Mouse (Mus musculus) C2C12 (cell line): Measurements from ENCODE around the gene Slfn14.

Experiments used
- CEBPB ChIP-seq: IDR thresholded peaks from one replicate; pipeline ENCODE4 v1.6.1; 2011; ENCODE audit warnings: low read depth, mild to moderate bottlenecking, control low read depth, moderate library complexity
- CTCF ChIP-seq: IDR thresholded peaks from one replicate; pipeline ENCODE4 v1.5.1; 2011; ENCODE audit not compliant: control insufficient read depth, insufficient read depth, insufficient read length
- MAX ChIP-seq: IDR thresholded peaks from one replicate; pipeline ENCODE4 v1.6.1; 2011; ENCODE audit warnings: mild to moderate bottlenecking, control low read depth
- MYOD1 ChIP-seq: IDR thresholded peaks from one replicate; pipeline ENCODE4 v1.6.1; 2011; ENCODE audit warnings: low read depth; ENCODE audit not compliant: control insufficient read depth, insufficient read length
- MYOG ChIP-seq: IDR thresholded peaks from one replicate; pipeline ENCODE4 v1.6.1; 2011; ENCODE audit not compliant: control insufficient read depth, insufficient read length; ENCODE audit errors: extremely low read depth
- USF1 ChIP-seq: IDR thresholded peaks from one replicate; pipeline ENCODE4 v1.6.1; 2011; ENCODE audit warnings: low read depth, mild to moderate bottlenecking, control low read depth, moderate library complexity

GRCm38 (mm10) chr11:83271951-83272843 is 14.3 kb downstream of the Slfn14 start:
- no peak for TF ChIP-seq CTCF
- TF ChIP-seq MAX = no peak
- TF ChIP-seq MYOD1 = no peak
- no peak for TF ChIP-seq USF1
- TF ChIP-seq CEBPB = no peak
- no peak for TF ChIP-seq MYOG
